ENCODE assay signal across 26 mouse cellular contexts in genomic region chr16:73182776-73183175, GRCm38 (mm10).
DNase-seq lines count a peak whose midpoint lies in the region; ATAC-seq and TF ChIP-seq lines count a peak whose summit lies in the region.
"Had no signal": no experiment of that assay in that cellular context is flagged by ENCODE, and none has a peak within 500 bp of the region (broad histone marks: within the 10 kb centered on the region; RNA-seq: fewer than 3 reads in every experiment).

No protein-coding gene starts in this region.

- no peak for ATAC-seq in hindbrain, embryonic 14.5 days (ENCODE audit: low FRiP score)
- no peak for ATAC-seq in hindbrain, embryonic 11.5 days (ENCODE audit: low FRiP score)
- no peak for ATAC-seq in kidney, postnatal 0 days (replicated peaks; ENCODE audit: low FRiP score, low read depth)
- ATAC-seq: intestine, embryonic 15.5 days; Patski had no signal

- no peaks in the 10 kb centered on the region for H3K27me3 ChIP-seq in hindbrain, embryonic 14.5 days (ENCODE audit: control insufficient read depth, insufficient read depth, low read length)
- H3K27me3 ChIP-seq in hindbrain, embryonic 11.5 days (ENCODE audit: control insufficient read depth, insufficient read depth, low read length) = no peaks in the 10 kb centered on the region
- H3K27me3 ChIP-seq in kidney, postnatal 0 days (ENCODE audit: insufficient read depth, low read length) = no peaks in the 10 kb centered on the region
- H3K27me3 ChIP-seq: CH12.LX; embryonic facial prominence, embryonic 13.5 days; forebrain, embryonic 13.5 days; hindbrain, embryonic 12.5 days; intestine, embryonic 15.5 days; Patski had no signal

- WGBS in hindbrain, embryonic 14.5 days = 69% methylated on average over 5 of the region's 5 CpGs
- WGBS in hindbrain, embryonic 11.5 days = 86% methylated on average over 5 of the region's 5 CpGs
- WGBS in kidney, postnatal 0 days = 65% methylated on average over 5 of the region's 5 CpGs

- H3K4me3 ChIP-seq in hindbrain, embryonic 14.5 days (replicated peaks; ENCODE audit: low read length) = no peak overlapping the region
- no peak overlapping the region for H3K4me3 ChIP-seq in hindbrain, embryonic 11.5 days (ENCODE audit: low read depth, low read length)
- no peak overlapping the region for H3K4me3 ChIP-seq in kidney, postnatal 0 days (replicated peaks; ENCODE audit: low read depth, low read length)
- H3K4me3 ChIP-seq: embryonic facial prominence, embryonic 10.5 days; embryonic facial prominence, embryonic 13.5 days; erythroblast, embryonic 14.5 days; forebrain, embryonic 10.5 days; forebrain, embryonic 13.5 days; hindbrain, embryonic 12.5 days; intestine, embryonic 15.5 days had no signal

- H3K9me3 ChIP-seq in hindbrain, embryonic 14.5 days (ENCODE audit: control insufficient read depth, low read length) = no peaks in the 10 kb centered on the region
- H3K9me3 ChIP-seq in hindbrain, embryonic 11.5 days (ENCODE audit: control insufficient read depth, low read length) = no peaks in the 10 kb centered on the region
- H3K9me3 ChIP-seq in kidney, postnatal 0 days (replicated peaks; ENCODE audit: low read length) = no peaks in the 10 kb centered on the region
- H3K9me3 ChIP-seq: embryonic facial prominence, embryonic 10.5 days; embryonic facial prominence, embryonic 13.5 days; forebrain, embryonic 10.5 days; forebrain, embryonic 13.5 days; hindbrain, embryonic 12.5 days; intestine, embryonic 15.5 days had no signal

- TF ChIP-seq CTCF in kidney, postnatal 0 days (IDR thresholded peaks at IDR 0.05; ENCODE audit: low read depth) = no peak

- H3K36me3 ChIP-seq in hindbrain, embryonic 14.5 days (replicated peaks; ENCODE audit: control insufficient read depth, insufficient read depth) = no peaks in the 10 kb centered on the region
- H3K36me3 ChIP-seq in hindbrain, embryonic 11.5 days (ENCODE audit: control insufficient read depth, insufficient read depth, low read length) = no peaks in the 10 kb centered on the region
- no peaks in the 10 kb centered on the region for H3K36me3 ChIP-seq in kidney, postnatal 0 days (ENCODE audit: insufficient read depth, low read length)
- H3K36me3 ChIP-seq: embryonic facial prominence, embryonic 10.5 days; embryonic facial prominence, embryonic 13.5 days; forebrain, embryonic 10.5 days; G1E; hindbrain, embryonic 12.5 days; intestine, embryonic 15.5 days had no signal

- intact Hi-C loops in heart, postnatal 36 days (cut with DNase I) = no loop called here

- H3K27ac ChIP-seq in hindbrain, embryonic 14.5 days = 0 out of 2 replicates have a peak overlapping the region, but pooled peaks have one; percentile 14
- no peak overlapping the region for H3K27ac ChIP-seq in hindbrain, embryonic 11.5 days (ENCODE audit: low read depth, low read length)
- no peak overlapping the region for H3K27ac ChIP-seq in kidney, postnatal 0 days
- H3K27ac ChIP-seq: embryonic facial prominence, embryonic 10.5 days; embryonic facial prominence, embryonic 13.5 days; forebrain, embryonic 10.5 days; forebrain, embryonic 13.5 days; hindbrain, embryonic 12.5 days; intestine, embryonic 15.5 days had no signal

- DNase-seq in hindbrain, embryonic 14.5 days (ENCODE audit: low spot score) = no peak
- DNase-seq in hindbrain, embryonic 11.5 days (ENCODE audit: low spot score) = no peak
- DNase-seq in kidney, postnatal 0 days (ENCODE audit: low spot score) = peak; percentile 4
- no peak for DNase-seq in kidney, postnatal 10 days
- DNase-seq in gonadal fat pad, adult 2 months (ENCODE audit: low read depth) = peak; percentile 75
- DNase-seq in heart, postnatal 36 days = no peak
- DNase-seq: adrenal gland, postnatal 10 days; adrenal gland, postnatal 36 days; B cell, adult 2 months; cerebellum, adult 18-20 months; embryo, embryonic 11 days; gastrocnemius, postnatal 10 days; gastrocnemius, postnatal 36 days; heart, adult 11 months; kidney, adult 11 months had no signal

- no peak overlapping the region for H3K4me2 ChIP-seq in hindbrain, embryonic 14.5 days (replicated peaks)
- H3K4me2 ChIP-seq in hindbrain, embryonic 11.5 days (replicated peaks; ENCODE audit: low read depth, low read length) = no peak overlapping the region
- H3K4me2 ChIP-seq in kidney, postnatal 0 days (ENCODE audit: low read length) = no peak overlapping the region
- H3K4me2 ChIP-seq: embryonic facial prominence, embryonic 13.5 days; forebrain, embryonic 13.5 days; heart, embryonic 11.5 days; hindbrain, embryonic 12.5 days; intestine, embryonic 15.5 days had no signal

- H3K9ac ChIP-seq in hindbrain, embryonic 14.5 days = no peak overlapping the region
- H3K9ac ChIP-seq in hindbrain, embryonic 11.5 days (ENCODE audit: low read depth, low read length) = no peak overlapping the region
- no peak overlapping the region for H3K9ac ChIP-seq in kidney, postnatal 0 days (ENCODE audit: low read depth, low read length)
- H3K9ac ChIP-seq: embryonic facial prominence, embryonic 13.5 days; forebrain, embryonic 13.5 days; hindbrain, embryonic 12.5 days; intestine, embryonic 15.5 days had no signal

- 0 out of 2 replicates have a peak, but pooled peaks cover 4% of the 10 kb centered on the region for H3K4me1 ChIP-seq in hindbrain, embryonic 14.5 days (replicated peaks; ENCODE audit: control insufficient read depth, insufficient read depth, low read length)
- no peaks in the 10 kb centered on the region for H3K4me1 ChIP-seq in hindbrain, embryonic 11.5 days (replicated peaks; ENCODE audit: control insufficient read depth, insufficient read depth, low read length)
- no peaks in the 10 kb centered on the region for H3K4me1 ChIP-seq in kidney, postnatal 0 days (replicated peaks; ENCODE audit: insufficient read depth, low read length)
- H3K4me1 ChIP-seq: embryonic facial prominence, embryonic 10.5 days; embryonic facial prominence, embryonic 13.5 days; forebrain, embryonic 10.5 days; hindbrain, embryonic 12.5 days; intestine, embryonic 15.5 days had no signal

Comparison
In these comparisons a context has a peak if more than half of its experiments do, and no peak if none do; other contexts are left out.
1. DNase-seq: peak in kidney, postnatal 0 days (single experiment) and gonadal fat pad, adult 2 months (single experiment); none in hindbrain, embryonic 14.5 days (single experiment), hindbrain, embryonic 11.5 days (single experiment), kidney, postnatal 10 days (single experiment) and heart, postnatal 36 days (0 of 2).